Mouse (Mus musculus) liver, adult 2 months (tissue): ENCODE data around the gene Eno3. TPM values are rescaled to one million over a fixed set of nuclear protein-coding genes. Genes with fewer than 3 reads are reported as not detected.
A peak's percentile ranks its signal among the peaks of the same experiment; 100 is the strongest.

Experiments
- DNase-seq: peaks from one replicate; pipeline ENCODE4 v3.0.0-alpha.2; 2011; ENCODE audit warnings: low read depth, low spot score; ENCODE audit errors: extremely low read depth
- H3K27ac ChIP-seq: fragments of 200-500 bp; replicated peaks from 2 replicates; pipeline ENCODE4 v1.5.1; 2012; ENCODE audit warnings: low read depth, mild to moderate bottlenecking, control low read depth, inconsistent platforms, low read length; ENCODE audit not compliant: insufficient read depth
- H3K27me3 ChIP-seq: fragments of 200-500 bp; 2 replicates; pipeline ENCODE4 v1.6.1; 2012; ENCODE audit warnings: mild to moderate bottlenecking, moderate library complexity, low read length, inconsistent platforms; ENCODE audit not compliant: control insufficient read depth, insufficient read depth
- H3K36me3 ChIP-seq: fragments of 200-500 bp; 2 replicates; pipeline ENCODE4 v1.6.1; 2012; ENCODE audit warnings: low read length, inconsistent platforms; ENCODE audit not compliant: control insufficient read depth, insufficient read depth
- H3K4me1 ChIP-seq: fragments of 200-500 bp; 2 replicates; pipeline ENCODE4 v1.6.1; 2011; ENCODE audit warnings: low read length; ENCODE audit not compliant: control insufficient read depth, insufficient read depth
- H3K4me3 ChIP-seq: fragments of 200-500 bp; 2 replicates; pipeline ENCODE4 v1.5.1; 2011; ENCODE audit warnings: low read depth, mild to moderate bottlenecking, control low read depth, low read length, moderate library complexity; ENCODE audit not compliant: insufficient read depth
- H3K79me2 ChIP-seq: fragments of 200-500 bp; 2 replicates; pipeline ENCODE4 v1.6.1; 2012; ENCODE audit warnings: inconsistent platforms, mild to moderate bottlenecking, low read length, moderate library complexity; ENCODE audit not compliant: control insufficient read depth, insufficient read depth
- H3K9ac ChIP-seq: fragments of 200-500 bp; 2 replicates; pipeline ENCODE4 v1.6.1; 2012; ENCODE audit warnings: low read depth, mild to moderate bottlenecking, control low read depth, inconsistent platforms, low read length
- CTCF ChIP-seq: fragments of 200-500 bp; IDR thresholded peaks from 2 replicates; pipeline ENCODE4 v1.5.1; 2011; ENCODE audit warnings: low read depth, low read length, control low read depth
- POLR2A ChIP-seq: fragments of 200-500 bp; IDR thresholded peaks from 2 replicates; pipeline ENCODE4 v1.6.1; 2011; ENCODE audit warnings: low read length, control low read depth; ENCODE audit not compliant: insufficient read depth; ENCODE audit errors: extremely low read depth
- WGBS: fragments of 180-500 bp; shearing (Covaris S2); methylation state at CpG from one replicate; pipeline ENCODE4 v1.1.7; 2018; 5-methylcytosine and 5-hydroxymethylcytosine counted together
- polyA plus RNA-seq: library from polyadenylated mRNA; depleted of rRNA; stranded (reverse); fragments of >200 nt; gene quantifications from 2 replicates; pipeline ENCODE4 v1.2.3, GENCODE M21; 2012
- total RNA-seq: library from RNA; depleted of rRNA; stranded (reverse); fragments of >200 nt; gene quantifications from 2 replicates; pipeline ENCODE4 v1.2.3, GENCODE M21; 2014

The Eno3 gene
- total and polyA plus RNA-seq, 2 experiments, result 3.0 to 4.0 TPM

DNA sequence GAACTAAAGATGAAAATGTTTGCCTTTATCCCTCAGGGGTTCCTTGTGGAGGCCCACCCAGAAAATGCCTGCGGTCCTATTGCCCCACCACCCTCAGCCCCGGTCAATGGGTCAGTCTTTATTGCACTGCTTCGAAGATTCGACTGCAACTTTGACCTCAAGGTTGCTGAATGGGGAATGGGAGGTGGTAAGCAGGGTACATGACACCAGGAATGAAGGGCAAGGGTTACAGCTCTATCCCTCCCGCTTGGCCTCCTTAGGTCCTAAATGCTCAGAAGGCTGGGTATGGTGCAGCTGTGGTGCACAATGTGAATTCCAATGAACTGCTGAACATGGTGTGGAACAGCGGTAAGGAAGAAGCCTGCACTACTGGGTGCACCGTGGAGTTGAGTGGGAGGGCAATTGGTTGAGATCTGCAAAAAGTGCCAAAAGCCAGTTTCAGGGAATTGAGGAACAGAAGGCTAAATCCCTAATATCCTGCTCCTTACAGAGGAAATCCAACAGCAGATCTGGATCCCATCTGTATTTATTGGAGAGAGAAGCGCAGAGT is 7.7 kb upstream of the Eno3 start:
- WGBS, result 52% methylated on average over 8 of the region's 8 CpGs
- H3K9ac ChIP-seq, result no peak overlapping the region
- no peak for TF ChIP-seq POLR2A
- TF ChIP-seq CTCF, result no peak
- H3K27ac ChIP-seq, result peak overlapping the region; percentile 13; the same call in 1 of the 2 replicates
- no peaks in the 10 kb centered on the region for H3K27me3 ChIP-seq
- H3K4me3 ChIP-seq, result no peak overlapping the region
- H3K36me3 ChIP-seq, result peaks cover 38% of the 10 kb centered on the region
- H3K4me1 ChIP-seq, result peaks cover 29% of the 10 kb centered on the region
- H3K79me2 ChIP-seq, result peaks cover 37% of the 10 kb centered on the region
- DNase-seq, result no peak

GRCm38 (mm10) chr11:70650322-70651175 is 6.5 kb upstream of the Eno3 start:
- no peaks in the 10 kb centered on the region for H3K27me3 ChIP-seq
- WGBS, result 71% methylated on average over 12 of the region's 12 CpGs
- no peak overlapping the region for H3K4me3 ChIP-seq
- peaks cover 39% of the 10 kb centered on the region for H3K79me2 ChIP-seq
- no peak overlapping the region; the same call in 1 of the 2 replicates for H3K9ac ChIP-seq
- peaks cover 29% of the 10 kb centered on the region for H3K4me1 ChIP-seq
- H3K27ac ChIP-seq, result no peak overlapping the region
- peaks cover 36% of the 10 kb centered on the region for H3K36me3 ChIP-seq
- TF ChIP-seq POLR2A (no peak), CTCF (no peak)
- no peak for DNase-seq

DNA sequence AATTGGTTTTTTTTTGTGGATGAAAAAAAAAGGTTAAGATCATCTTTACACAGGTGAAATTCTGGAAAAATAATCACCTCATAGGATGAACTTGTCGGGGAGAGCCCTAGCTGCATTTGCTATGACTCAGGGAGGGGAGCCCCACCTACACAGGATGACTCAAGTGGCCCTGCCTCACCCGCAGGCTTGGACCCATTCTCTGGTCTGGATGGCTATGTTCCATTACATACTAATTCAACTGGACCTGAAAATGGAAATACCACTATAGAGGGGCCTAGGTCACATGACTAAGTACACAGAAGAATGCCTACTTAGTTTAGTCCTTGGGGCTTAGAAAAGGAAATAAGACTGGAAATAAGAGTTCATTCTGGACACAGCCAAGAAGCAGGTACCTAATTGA is 5.6 kb upstream of the Eno3 start:
- Histone ChIP-seq H3K36me3 (peaks cover 36% of the 10 kb centered on the region), H3K9ac (no peak overlapping the region), H3K4me1 (peaks cover 21% of the 10 kb centered on the region), H3K27me3 (no peaks in the 10 kb centered on the region), H3K27ac (no peak overlapping the region), H3K79me2 (peaks cover 38% of the 10 kb centered on the region), H3K4me3 (no peak overlapping the region)
- TF ChIP-seq POLR2A, result no peak
- TF ChIP-seq CTCF, result no peak
- DNase-seq, result no peak
- WGBS, result 40% methylated on average over 2 of the region's 2 CpGs

GRCm38 (mm10) chr11:70652029-70652883 is 4.7 kb upstream of the Eno3 start:
- 22% methylated on average over 12 of the region's 12 CpGs for WGBS
- Histone ChIP-seq H3K4me3 (peak overlapping the region; percentile 96), H3K36me3 (peaks cover 36% of the 10 kb centered on the region), H3K27me3 (no peaks in the 10 kb centered on the region), H3K27ac (peak overlapping the region; percentile 42), H3K4me1 (peaks cover 23% of the 10 kb centered on the region), H3K79me2 (peaks cover 34% of the 10 kb centered on the region), H3K9ac (peak overlapping the region; percentile 98)
- no peak for DNase-seq
- no peak for TF ChIP-seq POLR2A
- no peak for TF ChIP-seq CTCF

GRCm38 (mm10) chr11:70652884-70653344 is 4.1 kb upstream of the Eno3 start:
- no peak for DNase-seq
- 20% methylated on average over 6 of the region's 6 CpGs for WGBS
- TF ChIP-seq POLR2A, result no peak
- no peak for TF ChIP-seq CTCF
- Histone ChIP-seq H3K27me3 (no peaks in the 10 kb centered on the region), H3K9ac (peak overlapping the region; percentile 98), H3K4me1 (peaks cover 23% of the 10 kb centered on the region), H3K4me3 (peak overlapping the region; percentile 96), H3K27ac (peak overlapping the region; percentile 42), H3K79me2 (peaks cover 30% of the 10 kb centered on the region), H3K36me3 (peaks cover 36% of the 10 kb centered on the region)
